Mouse (Mus musculus) bone marrow macrophage, adult 2 months (primary cell): ENCODE data around the gene Gm20388.

ENCODE experiments used
- CTCF ChIP-seq: IDR thresholded peaks from 2 replicates; pipeline ENCODE4 v1.5.1; 2012; ENCODE audit warnings: low read depth, mild to moderate bottlenecking, low read length, moderate library complexity
- POLR2A ChIP-seq: IDR thresholded peaks from 2 replicates; pipeline ENCODE4 v1.6.1; 2012; ENCODE audit warnings: mild to moderate bottlenecking, low read depth, low read length, borderline replicate concordance

DNA sequence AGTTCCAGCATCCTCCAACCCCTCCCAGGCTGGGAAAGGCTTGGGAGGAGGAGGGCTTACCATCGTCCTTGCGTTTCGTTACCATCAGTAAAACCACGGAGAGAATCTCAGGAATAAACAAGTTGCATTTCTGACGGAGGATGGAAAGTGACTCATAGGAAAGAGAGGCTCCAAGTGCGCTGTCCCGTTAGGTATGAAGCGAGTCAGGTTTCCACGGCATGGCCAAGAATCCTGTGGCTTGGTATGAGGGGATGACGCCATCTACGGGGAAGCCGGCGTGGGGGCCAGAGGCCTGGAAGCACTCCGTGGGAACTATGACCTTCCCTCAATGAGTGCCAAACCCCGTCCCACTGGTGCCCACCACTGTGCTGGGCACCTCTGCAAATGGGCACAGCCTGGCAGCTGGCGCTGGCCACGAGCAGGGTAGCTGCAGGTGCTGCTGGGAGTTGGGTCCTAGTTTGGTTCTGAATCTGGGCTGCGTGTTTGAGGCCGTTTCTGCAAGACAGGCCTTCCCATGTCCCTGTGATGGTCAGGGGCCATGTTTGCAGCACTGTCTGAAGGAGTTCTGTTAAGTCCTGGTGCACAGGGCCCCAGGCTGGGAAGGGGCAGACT lies 2275.8 kb downstream of the Gm20388 start:
- no peak for TF ChIP-seq CTCF
- TF ChIP-seq POLR2A: no peak
